Mouse (Mus musculus) lung, embryonic 16.5 days (tissue): Measurements from ENCODE around the gene Hist1h3e. TPM values are rescaled to one million over a fixed set of nuclear protein-coding genes. Genes with fewer than 3 reads are reported as not detected.
"Not testable (repeated sequence)": the region's sequence is repeated elsewhere in the genome, so short reads cannot be mapped to it uniquely, and the experiment has no call there.

Source experiments
- ATAC-seq: fragments of 200-750 bp; cut with Nextera tagmentation; 2 replicates; pipeline ENCODE4 v1.8.0; 2017; ENCODE audit warnings: low read depth, mild to moderate bottlenecking, moderate library complexity
- H3K27ac ChIP-seq: fragments of 300-500 bp; sonication (generic); 2 replicates; pipeline ENCODE4 v1.5.1; 2014; ENCODE audit warnings: mild to moderate bottlenecking, control low read depth, low read length
- H3K27me3 ChIP-seq: fragments of 300-500 bp; sonication (generic); 2 replicates; pipeline ENCODE4 v1.6.1; 2014; ENCODE audit warnings: low read depth, low read length, mixed read lengths; ENCODE audit not compliant: control insufficient read depth, insufficient read depth
- H3K36me3 ChIP-seq: fragments of 300-500 bp; sonication (generic); 2 replicates; pipeline ENCODE4 v1.6.1; 2014; ENCODE audit warnings: low read length; ENCODE audit not compliant: control insufficient read depth, insufficient read depth
- H3K4me1 ChIP-seq: fragments of 300-500 bp; sonication (generic); replicated peaks from 2 replicates; pipeline ENCODE4 v1.6.1; 2014; ENCODE audit warnings: low read length, mixed read lengths; ENCODE audit not compliant: control insufficient read depth, insufficient read depth
- H3K4me2 ChIP-seq: fragments of 300-500 bp; sonication (generic); 2 replicates; pipeline ENCODE4 v1.6.1; 2014; ENCODE audit warnings: low read depth, low read length, control low read depth
- H3K4me3 ChIP-seq: fragments of 300-500 bp; sonication (generic); 2 replicates; pipeline ENCODE4 v1.5.1; 2014; ENCODE audit warnings: mild to moderate bottlenecking, low read length, control low read depth
- H3K9ac ChIP-seq: fragments of 300-500 bp; sonication (generic); 2 replicates; pipeline ENCODE4 v1.6.1; 2014; ENCODE audit warnings: low read length, control low read depth
- H3K9me3 ChIP-seq: fragments of 300-500 bp; sonication (generic); 2 replicates; pipeline ENCODE4 v1.6.1; 2016; ENCODE audit warnings: low read length; ENCODE audit not compliant: control insufficient read depth
- WGBS: fragments of 180-500 bp; shearing (Covaris S2); extraction: QIAGEN DNeasy Blood & Tissue Kit; methylation state at CpG from one replicate; pipeline ENCODE4 v1.1.7; 2014; 5-methylcytosine and 5-hydroxymethylcytosine counted together
- polyA plus RNA-seq: library from polyadenylated mRNA; unstranded; fragments of >200 nt; fragmentation: Nextera tagmentation; extraction: Ambion mirVana; gene quantifications from 2 replicates; pipeline ENCODE4 v1.2.1, GENCODE M21; 2015

Hist1h3e gene
- polyA plus RNA-seq, 1 experiment from 2014 or later, result 7.8 TPM

GRCm38 (mm10) chr13:23554925-23555838, 7.0 kb downstream of the Hist1h3e start:
- peak overlapping the region; percentile 98 for H3K27ac ChIP-seq
- H3K4me1 ChIP-seq, result peaks cover 15% of the 10 kb centered on the region
- peak; percentile 89 for ATAC-seq
- peak overlapping the region; percentile 87 for H3K9ac ChIP-seq
- H3K36me3 ChIP-seq, result no peaks in the 10 kb centered on the region
- H3K4me3 ChIP-seq, result peak overlapping the region; percentile 69
- H3K4me2 ChIP-seq, result peak overlapping the region; percentile 82
- WGBS, result under 1% methylated on average over 48 of the region's 54 CpGs
- H3K27me3 ChIP-seq, result no peaks in the 10 kb centered on the region
- H3K9me3 ChIP-seq, result no peaks in the 10 kb centered on the region

GRCm38 (mm10) chr13:23554393-23554792, 7.8 kb downstream of the Hist1h3e start:
- Histone ChIP-seq H3K27ac (peak overlapping the region; percentile 98), H3K4me2 (peak overlapping the region; percentile 82), H3K36me3 (no peaks in the 10 kb centered on the region), H3K9ac (peak overlapping the region; percentile 87), H3K9me3 (no peaks in the 10 kb centered on the region), H3K27me3 (no peaks in the 10 kb centered on the region), H3K4me3 (peak overlapping the region; percentile 69), H3K4me1 (peaks cover 15% of the 10 kb centered on the region)
- no peak for ATAC-seq
- 15% methylated on average over 9 of the region's 9 CpGs for WGBS

- H3K4me3 ChIP-seq, result no peak within 1 kb of the TSS; the same call in 1 of the 2 replicates
Measured at GRCm38 (mm10) chr13:23552962-23553361, 9.2 kb downstream of the Hist1h3e start, which contains the start of gene Hist1h1d. Gene Hist1h1d (plus strand): TSS chr13:23553262.

GRCm38 (mm10) chr13:23551931-23552914, 9.9 kb downstream of the Hist1h3e start:
- Histone ChIP-seq H3K4me2 (peak overlapping the region; percentile 64), H3K36me3 (no peaks in the 10 kb centered on the region), H3K27ac (peak overlapping the region; percentile 88), H3K4me3 (peak overlapping the region; percentile 53), H3K9me3 (no peaks in the 10 kb centered on the region), H3K27me3 (no peaks in the 10 kb centered on the region), H3K9ac (peak overlapping the region; percentile 51; the same call in 1 of the 2 replicates), H3K4me1 (peaks cover 15% of the 10 kb centered on the region)
- WGBS, result 43% methylated on average over 8 of the region's 8 CpGs
- ATAC-seq, result no peak

More at GRCm38 (mm10) chr13:23552962-23553361, 9.2 kb downstream of the Hist1h3e start, which contains the start of gene Hist1h1d:
- Histone ChIP-seq H3K4me2 (peak within 1 kb of the TSS; percentile 64), H3K36me3 (no peaks in the 10 kb centered on the region), H3K27ac (peak within 1 kb of the TSS; percentile 98), H3K4me1 (peaks cover 15% of the 10 kb centered on the region), H3K27me3 (no peaks in the 10 kb centered on the region), H3K9me3 (no peaks in the 10 kb centered on the region), H3K9ac (peak within 1 kb of the TSS; percentile 43)
- no peak for ATAC-seq

GRCm38 (mm10) chr13:23551146-23551834, 10.9 kb downstream of the Hist1h3e start, which contains the start of gene Hist1h4f:
Gene Hist1h4f (minus strand): TSS chr13:23551648.
- Histone ChIP-seq H3K4me1 (peaks cover 12% of the 10 kb centered on the region), H3K27ac (peak within 1 kb of the TSS; percentile 88), H3K4me2 (peak within 1 kb of the TSS; percentile 64), H3K4me3 (peak within 1 kb of the TSS; percentile 53), H3K9ac (peak within 1 kb of the TSS; percentile 71)
- WGBS, result under 1% methylated on average over 46 of the region's 47 CpGs
- ATAC-seq, result peak; percentile 79
- not testable (repeated sequence) for H3K9me3 ChIP-seq, H3K27me3 ChIP-seq, H3K36me3 ChIP-seq

GRCm38 (mm10) chr13:23550761-23551145, 11.4 kb downstream of the Hist1h3e start:
- 6% methylated on average over 3 of the region's 3 CpGs for WGBS
- peak overlapping the region; percentile 71 for H3K9ac ChIP-seq

GRCm38 (mm10) chr13:23546694-23547093, 15.5 kb downstream of the Hist1h3e start:
- ATAC-seq, result no peak
- 52% methylated on average over 5 of the region's 5 CpGs for WGBS
- no peak overlapping the region for H3K4me3 ChIP-seq

More at GRCm38 (mm10) chr13:23550761-23551145, 11.4 kb downstream of the Hist1h3e start:
- H3K4me3 ChIP-seq, result peak overlapping the region; percentile 53
- no peak for ATAC-seq
- H3K36me3 ChIP-seq, result no peaks in the 10 kb centered on the region
- H3K4me1 ChIP-seq, result peaks cover 12% of the 10 kb centered on the region
- H3K9me3 ChIP-seq, result no peaks in the 10 kb centered on the region
- H3K27me3 ChIP-seq, result no peaks in the 10 kb centered on the region
- H3K27ac ChIP-seq, result peak overlapping the region; percentile 88
- H3K4me2 ChIP-seq, result peak overlapping the region; percentile 64

GRCm38 (mm10) chr13:23544787-23545120, 17.4 kb downstream of the Hist1h3e start:
- peak overlapping the region; percentile 63 for H3K9ac ChIP-seq

More at GRCm38 (mm10) chr13:23546694-23547093, 15.5 kb downstream of the Hist1h3e start:
- Histone ChIP-seq H3K27ac (no peak overlapping the region), H3K4me1 (peaks cover 5% of the 10 kb centered on the region; the same call in 1 of the 2 replicates), H3K36me3 (no peaks in the 10 kb centered on the region), H3K9ac (no peak overlapping the region), H3K9me3 (no peaks in the 10 kb centered on the region), H3K27me3 (no peaks in the 10 kb centered on the region), H3K4me2 (no peak overlapping the region)

More at GRCm38 (mm10) chr13:23544787-23545120, 17.4 kb downstream of the Hist1h3e start:
- H3K36me3 ChIP-seq, ATAC-seq, H3K27me3 ChIP-seq, H3K4me1 ChIP-seq, H3K9me3 ChIP-seq: not testable (repeated sequence)
- Histone ChIP-seq H3K4me2 (peak overlapping the region; percentile 43), H3K27ac (peak overlapping the region; percentile 90; the same call in 1 of the 2 replicates), H3K4me3 (peak overlapping the region; percentile 52)
- WGBS, result 0% methylated on average over 12 of the region's 14 CpGs
